Mouse (Mus musculus) liver, embryonic 13.5 days (tissue): ENCODE data around the gene Tpi1. TPM values are rescaled to one million over a fixed set of nuclear protein-coding genes. Genes with fewer than 3 reads are reported as not detected.

Experiments used
- ATAC-seq: fragments of 200-750 bp; cut with Nextera tagmentation; 2 replicates; pipeline ENCODE4 v1.8.0; 2017; ENCODE audit warnings: low read depth, mild to moderate bottlenecking, moderate number of reproducible peaks, moderate library complexity
- DNase-seq: peaks from one replicate; pipeline ENCODE4 v3.0.0; 2022
- H3K27ac ChIP-seq: fragments of 300-500 bp; sonication (generic); 2 replicates; pipeline ENCODE4 v1.5.1; 2015; ENCODE audit warnings: moderate library complexity, mild to moderate bottlenecking, inconsistent platforms
- H3K27me3 ChIP-seq: fragments of 300-500 bp; sonication (generic); 2 replicates; pipeline ENCODE4 v1.6.1; 2015; ENCODE audit warnings: mild to moderate bottlenecking, inconsistent platforms
- H3K36me3 ChIP-seq: fragments of 300-500 bp; sonication (generic); 2 replicates; pipeline ENCODE4 v1.6.1; 2015; ENCODE audit warnings: mild to moderate bottlenecking, inconsistent platforms
- H3K4me1 ChIP-seq: fragments of 300-500 bp; sonication (generic); replicated peaks from 2 replicates; pipeline ENCODE4 v1.6.1; 2015; ENCODE audit warnings: inconsistent platforms
- H3K4me2 ChIP-seq: fragments of 300-500 bp; sonication (generic); 2 replicates; pipeline ENCODE4 v1.6.1; 2015; ENCODE audit warnings: inconsistent platforms, mild to moderate bottlenecking, moderate library complexity
- H3K4me3 ChIP-seq: fragments of 300-500 bp; sonication (generic); replicated peaks from 2 replicates; pipeline ENCODE4 v1.5.1; 2015; ENCODE audit warnings: mild to moderate bottlenecking, inconsistent platforms
- H3K9ac ChIP-seq: fragments of 300-500 bp; sonication (generic); 2 replicates; pipeline ENCODE4 v1.6.1; 2015; ENCODE audit warnings: mild to moderate bottlenecking, inconsistent platforms
- H3K9me3 ChIP-seq: fragments of 300-500 bp; sonication (generic); replicated peaks from 2 replicates; pipeline ENCODE4 v1.6.1; 2016; ENCODE audit warnings: inconsistent platforms
- WGBS: fragments of 180-500 bp; shearing (Covaris S2); methylation state at CpG from one replicate; pipeline ENCODE4 v1.1.7; 2015; ENCODE audit not compliant: insufficient replicate concordance; 5-methylcytosine and 5-hydroxymethylcytosine counted together
- polyA plus RNA-seq: library from polyadenylated mRNA; unstranded; fragments of >200 nt; fragmentation: Nextera tagmentation; extraction: Ambion mirVana; gene quantifications from 2 replicates; pipeline ENCODE4 v1.2.1, GENCODE M21; 2015

The Tpi1 gene
- polyA plus RNA-seq, 1 experiment from 2014 or later, result 461 TPM

GRCm38 (mm10) chr6:124789519-124789918 lies 24.6 kb downstream of the Tpi1 start:
- Histone ChIP-seq H3K4me2 (no peak overlapping the region), H3K9me3 (no peaks in the 10 kb centered on the region), H3K27ac (no peak overlapping the region), H3K4me3 (no peak overlapping the region), H3K4me1 (peaks cover 4% of the 10 kb centered on the region; the same call in 1 of the 2 replicates), H3K27me3 (no peaks in the 10 kb centered on the region), H3K36me3 (no peaks in the 10 kb centered on the region), H3K9ac (no peak overlapping the region)
- 72% methylated on average over 4 of the region's 4 CpGs for WGBS
- ATAC-seq, result no peak
- DNase-seq, result no peak

GRCm38 (mm10) chr6:124787722-124788121 lies 26.4 kb downstream of the Tpi1 start:
- Histone ChIP-seq H3K36me3 (no peaks in the 10 kb centered on the region), H3K9me3 (no peaks in the 10 kb centered on the region), H3K4me3 (no peak overlapping the region), H3K27me3 (no peaks in the 10 kb centered on the region), H3K27ac (no peak overlapping the region), H3K4me1 (peaks cover 4% of the 10 kb centered on the region; the same call in 1 of the 2 replicates), H3K4me2 (no peak overlapping the region), H3K9ac (no peak overlapping the region)
- ATAC-seq (no peak), DNase-seq (no peak)
- 69% methylated on average over 10 of the region's 10 CpGs for WGBS

GRCm38 (mm10) chr6:124786756-124787420 lies 27.2 kb downstream of the Tpi1 start:
- no peak for DNase-seq
- Histone ChIP-seq H3K36me3 (no peaks in the 10 kb centered on the region), H3K4me3 (no peak overlapping the region), H3K4me1 (peaks cover 7% of the 10 kb centered on the region; the same call in 1 of the 2 replicates), H3K27ac (no peak overlapping the region), H3K9me3 (no peaks in the 10 kb centered on the region), H3K4me2 (no peak overlapping the region), H3K27me3 (no peaks in the 10 kb centered on the region; the same call in 1 of the 2 replicates), H3K9ac (no peak overlapping the region)
- peak; percentile 48 for ATAC-seq
- 38% methylated on average over 8 of the region's 8 CpGs for WGBS

GRCm38 (mm10) chr6:124782436-124782835 lies 31.7 kb downstream of the Tpi1 start:
- H3K9ac ChIP-seq, result no peak overlapping the region
- no peak for ATAC-seq
- WGBS, result 18% methylated on average over 6 of the region's 6 CpGs

GRCm38 (mm10) chr6:124780917-124781316 lies 33.2 kb downstream of the Tpi1 start:
- no peak overlapping the region for H3K4me2 ChIP-seq
- H3K4me1 ChIP-seq, result peaks cover 11% of the 10 kb centered on the region; the same call in 1 of the 2 replicates
- no peak overlapping the region for H3K4me3 ChIP-seq
- ATAC-seq (no peak), DNase-seq (no peak)
- H3K27ac ChIP-seq, result no peak overlapping the region
- 76% methylated on average over 7 of the region's 7 CpGs for whole genome bisulfite sequencing
- H3K27me3 ChIP-seq, result peaks cover 41% of the 10 kb centered on the region
- no peaks in the 10 kb centered on the region for H3K36me3 ChIP-seq
- H3K9me3 ChIP-seq, result no peaks in the 10 kb centered on the region
- H3K9ac ChIP-seq, result no peak overlapping the region

More at GRCm38 (mm10) chr6:124782436-124782835, 31.7 kb downstream of the Tpi1 start:
- no peaks in the 10 kb centered on the region for H3K36me3 ChIP-seq
- no peak for DNase-seq
- H3K4me3 ChIP-seq, result 0 out of 2 replicates have a peak overlapping the region, but pooled peaks have one; percentile 10
- peaks cover 11% of the 10 kb centered on the region; the same call in 1 of the 2 replicates for H3K4me1 ChIP-seq
- H3K27me3 ChIP-seq, result peaks cover 41% of the 10 kb centered on the region
- H3K4me2 ChIP-seq, result peak overlapping the region; percentile 21
- H3K9me3 ChIP-seq, result no peaks in the 10 kb centered on the region
- no peak overlapping the region for H3K27ac ChIP-seq

GRCm38 (mm10) chr6:124779984-124780416 lies 34.1 kb downstream of the Tpi1 start:
- H3K36me3 ChIP-seq, result no peaks in the 10 kb centered on the region
- DNase-seq (no peak), ATAC-seq (no peak)
- no peak overlapping the region for H3K27ac ChIP-seq
- H3K4me3 ChIP-seq, result peak overlapping the region; percentile 4
- H3K9ac ChIP-seq, result no peak overlapping the region
- peak overlapping the region; percentile 44 for H3K4me2 ChIP-seq
- WGBS, result 10% methylated on average over 10 of the region's 10 CpGs
- peaks cover 41% of the 10 kb centered on the region for H3K27me3 ChIP-seq
- H3K4me1 ChIP-seq, result peaks cover 11% of the 10 kb centered on the region; the same call in 1 of the 2 replicates
- no peaks in the 10 kb centered on the region for H3K9me3 ChIP-seq

GRCm38 (mm10) chr6:124779222-124779983 lies 34.7 kb downstream of the Tpi1 start, which contains the start of gene Lrrc23:
Gene Lrrc23, minus strand, starts transcription at chr6:124779727.
- Histone ChIP-seq H3K4me2 (peak within 1 kb of the TSS; percentile 44), H3K9ac (no peak within 1 kb of the TSS), H3K27ac (no peak within 1 kb of the TSS), H3K4me1 (peaks cover 11% of the 10 kb centered on the region; the same call in 1 of the 2 replicates), H3K27me3 (peaks cover 41% of the 10 kb centered on the region), H3K4me3 (peak within 1 kb of the TSS; percentile 4), H3K9me3 (no peaks in the 10 kb centered on the region), H3K36me3 (no peaks in the 10 kb centered on the region)
- WGBS, result 2% methylated on average over 23 of the region's 23 CpGs
- no peak for ATAC-seq
- DNase-seq, result no peak

- Histone ChIP-seq H3K4me3 (no peak overlapping the region), H3K4me2 (no peak overlapping the region), H3K27me3 (peaks cover 65% of the 10 kb centered on the region)
These were observed 43.6 kb downstream of the Tpi1 start for GRCm38 (mm10) chr6:124770511-124770910.

GRCm38 (mm10) chr6:124770013-124770412 lies 44.1 kb downstream of the Tpi1 start:
- H3K4me3 ChIP-seq, result no peak overlapping the region
- H3K27ac ChIP-seq, result no peak overlapping the region
- peaks cover 68% of the 10 kb centered on the region for H3K27me3 ChIP-seq
- DNase-seq, result no peak
- WGBS, result 30% methylated on average over 7 of the region's 7 CpGs
- H3K4me2 ChIP-seq, result no peak overlapping the region
- no peaks in the 10 kb centered on the region for H3K36me3 ChIP-seq
- no peak overlapping the region for H3K9ac ChIP-seq
- H3K4me1 ChIP-seq, result peaks cover 20% of the 10 kb centered on the region
- no peak for ATAC-seq
- no peaks in the 10 kb centered on the region for H3K9me3 ChIP-seq

More at GRCm38 (mm10) chr6:124770511-124770910, 43.6 kb downstream of the Tpi1 start:
- WGBS, result 65% methylated on average over 15 of the region's 15 CpGs
- H3K9me3 ChIP-seq, result no peaks in the 10 kb centered on the region
- ATAC-seq (no peak), DNase-seq (no peak)
- no peaks in the 10 kb centered on the region for H3K36me3 ChIP-seq
- no peak overlapping the region for H3K9ac ChIP-seq
- no peak overlapping the region for H3K27ac ChIP-seq
- peaks cover 20% of the 10 kb centered on the region for H3K4me1 ChIP-seq

GRCm38 (mm10) chr6:124769101-124769765 lies 44.9 kb downstream of the Tpi1 start, which contains the start of gene Eno2:
Gene Eno2, minus strand, starts transcription at chr6:124769673.
- peak within 1 kb of the TSS; percentile 41 for H3K9ac ChIP-seq
- peak within 1 kb of the TSS; percentile 68 for H3K4me2 ChIP-seq
- no peak within 1 kb of the TSS for H3K27ac ChIP-seq
- H3K4me3 ChIP-seq, result peak within 1 kb of the TSS; percentile 52
- DNase-seq (no peak), ATAC-seq (peak; percentile 32; the same call in 1 of the 2 replicates)
- H3K27me3 ChIP-seq, result peaks cover 69% of the 10 kb centered on the region
- no peaks in the 10 kb centered on the region for H3K36me3 ChIP-seq
- no peaks in the 10 kb centered on the region for H3K9me3 ChIP-seq
- peaks cover 20% of the 10 kb centered on the region for H3K4me1 ChIP-seq
- WGBS, result 2% methylated on average over 54 of the region's 54 CpGs

- WGBS, result 4% methylated on average over 9 of the region's 9 CpGs
- peak overlapping the region; percentile 68 for H3K4me2 ChIP-seq
- H3K36me3 ChIP-seq, result no peaks in the 10 kb centered on the region
- H3K4me3 ChIP-seq, result peak overlapping the region; percentile 52
- peaks cover 74% of the 10 kb centered on the region for H3K27me3 ChIP-seq
- ATAC-seq, result no peak
- peaks cover 20% of the 10 kb centered on the region for H3K4me1 ChIP-seq
- no peak overlapping the region; the same call in 1 of the 2 replicates for H3K9ac ChIP-seq
- DNase-seq, result no peak
- H3K9me3 ChIP-seq, result no peaks in the 10 kb centered on the region
- no peak overlapping the region for H3K27ac ChIP-seq
These were observed 45.4 kb downstream of the Tpi1 start for GRCm38 (mm10) chr6:124768704-124769044.
